Mouse (Mus musculus): ENCODE results near the gene Crocc2.

Crocc2 gene

DNA sequence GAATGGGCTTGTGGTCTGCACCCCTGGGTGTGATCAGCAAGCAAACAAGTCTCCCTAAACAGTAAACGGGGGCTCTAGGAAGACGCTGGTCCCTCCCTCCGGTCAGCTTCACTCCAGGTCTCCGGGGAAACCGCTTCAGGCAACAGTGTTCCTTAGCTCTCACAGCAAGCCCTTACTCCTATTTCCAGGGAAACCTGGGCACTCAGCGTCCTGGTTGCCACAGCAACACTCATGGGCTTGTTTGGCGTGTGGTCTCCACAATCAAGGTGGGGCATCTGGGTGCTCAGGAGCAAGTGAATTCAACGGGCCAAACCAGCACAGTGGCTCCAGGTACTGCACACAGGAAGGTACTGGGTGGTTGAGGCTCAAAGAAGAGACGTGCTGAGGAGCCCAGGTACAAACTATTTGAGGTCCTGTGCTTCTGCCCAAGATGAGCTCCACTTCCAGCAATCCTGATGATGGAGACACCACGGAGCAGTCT, at the start of gene Crocc2:
Gene Crocc2, plus strand, starts transcription at position 431 of the 481 bp plus-strand sequence.
- POLR2A ChIA-PET, result no interaction called here
- CTCF ChIA-PET, result interaction anchor here in 2 of 4 experiments (0.8 to 1.5 kb wide), 2 partner anchors 40 to 56 kb away, joined by 3 read pairs; no protein-coding TSS in a partner anchor

DNA sequence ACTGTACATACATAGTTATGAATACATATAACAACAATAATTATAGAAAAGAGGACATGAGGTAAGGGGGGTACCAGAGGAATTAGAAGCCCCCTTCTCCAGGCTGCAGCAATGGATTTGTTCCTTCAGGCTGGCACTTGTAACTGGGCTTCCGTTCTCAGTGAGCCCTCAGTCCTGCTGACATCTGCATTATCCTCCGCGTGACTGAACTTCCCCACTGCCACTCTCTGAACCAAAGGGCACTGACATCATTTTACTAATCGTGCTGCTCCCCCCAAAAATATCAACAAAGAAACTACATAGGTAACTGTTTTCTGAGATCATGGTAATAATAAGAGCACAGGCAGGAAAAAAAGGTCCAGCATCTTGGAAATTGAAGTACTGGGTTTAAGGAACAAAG, 49.7 kb upstream of the Crocc2 start:
- ChIA-PET CTCF (interaction anchor here in 1 of 4 experiments (0.6 kb wide), 3 partner anchors 38 to 212 kb away, joined by 3 read pairs; partner anchors contain the start of gene Dusp28), POLR2A (no interaction called here)

DNA sequence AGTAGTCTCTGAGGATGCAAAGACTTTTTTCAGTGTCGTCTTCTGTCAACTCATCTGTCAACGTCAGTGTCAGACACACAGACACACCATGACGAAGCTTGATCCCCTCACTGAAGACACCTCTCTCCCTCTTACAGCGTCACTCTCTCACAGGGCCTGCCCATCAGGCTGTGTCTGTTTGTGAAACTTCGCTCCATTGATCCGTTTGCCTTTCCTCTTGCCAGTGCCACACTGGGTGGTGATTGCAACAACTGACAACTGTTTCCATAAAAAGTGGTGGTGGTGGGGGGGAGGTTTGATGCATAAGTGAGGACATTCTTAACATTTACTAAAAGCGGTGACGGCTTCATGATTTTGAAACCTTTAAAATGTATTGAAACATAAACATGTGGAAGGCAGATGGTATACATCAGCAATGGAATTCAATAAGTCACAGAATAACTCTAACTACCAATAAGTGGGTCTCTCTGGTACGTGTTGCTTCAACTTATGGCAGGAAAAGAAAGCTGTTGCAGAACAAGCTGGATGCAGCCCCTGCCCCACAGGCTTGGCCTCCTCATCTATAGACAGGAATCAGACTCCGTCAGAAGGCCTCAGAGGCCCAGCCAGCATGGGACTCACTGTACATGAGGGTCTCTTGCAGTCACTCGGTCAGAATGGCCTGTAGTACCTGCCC, 45.2 kb upstream of the Crocc2 start:
- ChIA-PET POLR2A (interaction anchor here in 1 of 4 experiments (0.7 kb wide), 1 partner anchor 653 kb away, joined by 16 read pairs; no protein-coding TSS in a partner anchor), CTCF (interaction anchor here in 1 of 4 experiments (0.7 kb wide), 1 partner anchor 489 kb away, joined by 4 read pairs; no protein-coding TSS in a partner anchor)

DNA sequence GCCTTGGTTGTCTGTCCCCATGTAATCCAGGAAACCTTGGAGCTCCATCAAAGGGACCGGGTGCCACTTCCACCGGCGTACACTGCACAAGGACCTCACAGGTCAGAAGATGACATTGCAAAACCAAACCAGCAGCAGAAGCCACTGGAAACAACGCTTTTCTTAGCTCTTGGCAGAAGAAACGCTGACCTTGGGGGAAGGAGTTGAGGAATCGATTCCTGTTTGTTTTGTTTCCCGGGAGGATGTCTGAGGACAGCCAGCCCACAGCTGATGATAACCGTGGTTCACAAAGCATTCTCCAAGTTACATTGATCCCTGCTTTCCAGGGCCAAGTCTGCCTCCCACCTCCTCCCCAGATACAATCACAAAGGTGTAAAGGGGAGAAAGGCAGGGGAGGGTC, 44.5 kb upstream of the Crocc2 start:
- CTCF ChIA-PET, result no interaction called here
- POLR2A ChIA-PET, result no interaction called here

DNA sequence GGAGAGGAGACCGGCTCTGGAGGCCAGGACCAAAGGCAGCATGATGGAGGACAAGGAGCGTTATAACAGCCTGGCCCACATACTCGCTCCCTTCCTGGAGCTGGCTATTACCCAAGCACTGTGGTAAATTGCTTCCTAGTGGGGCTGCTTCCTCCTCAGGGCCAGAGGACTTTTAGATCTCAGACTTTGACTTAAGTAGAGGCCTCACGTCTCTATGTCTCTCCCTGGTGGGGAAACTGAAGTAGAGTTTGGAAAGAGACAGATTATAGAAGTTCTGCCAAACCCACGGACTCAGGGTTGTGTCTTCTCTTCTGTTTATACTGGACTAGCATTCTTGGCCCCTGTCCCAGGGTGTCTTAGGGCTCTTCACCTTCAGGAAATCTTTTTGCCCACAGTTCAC, 43.3 kb upstream of the Crocc2 start:
- ChIA-PET POLR2A (interaction anchor here in 1 of 4 experiments (0.5 kb wide), 1 partner anchor 21 kb away, joined by 5 read pairs; no protein-coding TSS in a partner anchor), CTCF (interaction anchor here in 1 of 4 experiments (0.6 kb wide), 1 partner anchor 12 kb away, joined by 8 read pairs; no protein-coding TSS in a partner anchor)

DNA sequence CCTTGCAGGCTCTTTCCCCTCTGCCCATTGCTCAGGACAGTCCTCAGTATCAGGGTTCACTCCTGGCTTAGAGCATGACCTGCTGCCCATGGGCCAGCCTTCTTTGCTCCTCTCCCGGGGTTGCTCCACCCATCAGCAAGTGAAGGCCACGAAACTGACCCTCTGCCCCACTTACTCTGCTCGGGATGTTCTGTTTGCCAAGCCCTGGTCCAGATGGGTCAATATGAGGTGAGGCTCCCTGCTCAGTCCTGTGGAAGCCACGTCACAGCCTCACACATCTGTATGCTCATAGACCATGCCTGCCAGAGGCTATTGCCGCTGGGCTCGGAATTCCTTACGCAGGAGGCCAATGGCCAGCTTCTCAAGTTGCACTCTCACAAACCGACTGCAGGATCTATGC, 40.3 kb upstream of the Crocc2 start:
- ChIA-PET POLR2A (interaction anchor here in 2 of 4 experiments (0.6 to 1.4 kb wide), 5 partner anchors 13 to 507 kb away, joined by 3 to 4 read pairs (median 4); partner anchors contain the start of genes Farp2 (in 1 of the 2) and Pask (in 1 of the 2)), CTCF (interaction anchor here (0.5 to 1.5 kb wide), 68 partner anchors 10 to 699 kb away, joined by 3 to 9 read pairs (median 4); partner anchors contain the start of genes 2310007B03Rik (in 2 of the 4), Crocc2 (in 1 of the 4), Farp2 (in 1 of the 4) and Gpc1 (in 1 of the 4))

DNA sequence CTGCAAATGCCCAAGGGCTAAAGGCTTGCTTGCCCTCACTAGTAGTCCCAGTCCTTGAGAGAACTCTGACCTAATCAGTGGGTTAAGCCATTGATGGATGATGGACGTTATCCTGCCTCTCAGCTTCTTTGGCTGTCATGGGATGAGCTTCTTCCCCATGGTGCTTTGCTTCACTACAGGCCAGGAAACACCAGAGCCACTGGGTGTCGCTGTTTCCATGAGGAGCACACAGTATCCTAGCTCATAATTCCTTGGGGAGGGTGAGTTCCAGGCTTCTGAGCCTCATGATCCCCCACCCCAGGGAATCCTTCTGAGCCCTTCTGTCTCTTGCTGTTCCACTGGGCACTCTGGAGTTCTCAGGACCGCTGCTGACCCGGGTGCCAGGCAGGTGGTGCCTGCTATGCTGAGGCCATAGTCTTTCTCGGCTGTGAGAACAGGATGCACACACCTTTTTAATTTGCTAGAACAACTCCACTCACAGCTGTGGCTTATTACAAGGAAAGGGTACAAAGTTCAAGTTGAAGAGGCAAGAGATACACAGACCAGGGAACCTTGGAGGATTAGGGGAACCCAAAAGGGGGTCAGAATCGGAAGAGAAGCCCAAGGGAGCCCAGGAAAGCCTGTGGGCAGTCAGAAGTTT, 39.7 kb upstream of the Crocc2 start:
- POLR2A ChIA-PET, result interaction anchor here in 2 of 4 experiments (0.6 to 1.4 kb wide), 5 partner anchors 13 to 507 kb away, joined by 3 to 4 read pairs (median 4); partner anchors contain the start of genes Farp2 (in 1 of the 2) and Pask (in 1 of the 2)
- CTCF ChIA-PET, result interaction anchor here (0.5 to 1.5 kb wide), 73 partner anchors 10 to 951 kb away, joined by 3 to 9 read pairs (median 4); partner anchors contain the start of genes 2310007B03Rik (in 2 of the 4), Crocc2 (in 1 of the 4), Farp2 (in 1 of the 4) and Gpc1 (in 1 of the 4)

DNA sequence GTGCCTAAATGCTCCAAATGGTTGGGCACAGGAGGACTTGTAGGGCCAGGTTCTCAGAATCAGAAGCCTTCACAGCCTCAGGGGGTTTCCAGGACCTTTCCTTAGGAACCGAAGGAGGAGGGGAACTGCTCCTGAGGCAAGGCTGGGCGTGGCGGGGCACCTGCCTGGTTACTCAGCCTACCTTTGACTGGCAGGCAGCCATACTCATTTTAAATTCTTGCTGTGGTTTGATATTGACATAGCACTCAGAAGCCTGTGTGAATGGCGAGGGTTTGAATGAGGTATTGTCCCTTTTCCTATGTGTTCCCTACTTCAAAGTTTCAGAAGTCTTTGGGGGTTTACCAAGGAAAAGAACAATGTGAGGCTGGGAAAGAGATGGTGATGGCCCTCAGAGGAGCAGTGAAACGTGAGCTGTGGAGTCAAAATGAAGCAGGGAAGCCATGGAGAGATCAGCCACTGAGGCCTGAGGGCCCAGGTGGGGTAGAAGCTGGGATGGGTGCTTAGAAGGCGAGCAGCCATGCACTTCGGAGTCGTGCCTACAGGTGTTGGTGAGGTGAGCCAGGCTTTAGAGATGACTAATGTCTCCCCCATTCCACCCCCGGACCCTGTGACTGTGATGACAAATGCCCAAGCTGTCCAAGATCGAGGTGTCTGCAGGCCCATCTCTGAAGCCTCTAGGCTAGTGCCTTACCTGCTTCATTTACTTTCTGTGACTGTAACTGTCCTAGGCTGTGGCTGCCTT, 38.1 kb upstream of the Crocc2 start:
- ChIA-PET POLR2A (interaction anchor here in 1 of 4 experiments (0.6 kb wide), 1 partner anchor 123 kb away, joined by 3 read pairs; no protein-coding TSS in a partner anchor), CTCF (interaction anchor here in 1 of 4 experiments (0.5 kb wide), 1 partner anchor 697 kb away, joined by 3 read pairs; no protein-coding TSS in a partner anchor)

DNA sequence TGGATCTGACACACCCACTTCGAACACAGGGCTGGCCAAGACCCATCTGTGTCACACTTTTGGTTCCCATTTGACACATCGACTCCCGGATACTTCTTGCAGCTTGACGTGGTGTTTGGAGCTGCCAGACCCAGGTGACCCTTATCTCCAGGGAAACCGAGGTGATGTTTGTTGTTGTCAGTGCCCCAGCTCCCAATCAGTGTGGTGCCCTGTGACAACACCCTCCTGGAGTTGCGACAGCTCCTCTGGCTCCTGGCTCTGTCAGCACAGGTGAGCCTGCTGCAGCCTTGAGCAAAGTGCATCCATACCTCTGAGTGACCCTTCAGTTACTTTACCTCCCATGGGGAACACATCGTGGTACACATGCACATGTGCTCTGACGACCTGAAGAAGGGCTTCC, 35.8 kb upstream of the Crocc2 start:
- POLR2A ChIA-PET, result no interaction called here
- CTCF ChIA-PET, result no interaction called here

DNA sequence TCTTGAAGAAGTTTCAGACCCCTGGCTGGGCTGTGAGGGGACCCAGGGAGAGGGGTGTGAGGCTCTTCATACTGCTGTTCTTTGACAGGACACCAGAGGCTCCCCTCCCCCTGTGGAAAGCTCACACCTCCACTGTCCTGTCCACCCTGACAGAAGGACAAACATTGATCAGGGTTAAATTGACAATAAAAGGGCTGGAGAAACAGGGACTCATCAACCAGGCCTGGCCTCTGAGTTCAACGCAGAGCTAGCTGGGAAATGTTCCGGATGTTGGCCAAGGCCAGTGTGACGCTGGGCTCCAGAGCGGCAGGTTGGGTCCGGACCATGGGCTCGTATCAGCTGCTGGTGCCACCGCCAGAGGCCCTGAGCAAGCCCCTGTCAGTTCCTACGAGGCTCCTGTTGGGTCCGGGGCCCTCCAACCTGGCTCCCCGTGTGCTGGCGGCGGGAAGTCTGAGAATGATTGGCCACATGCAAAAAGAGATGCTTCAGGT, 33.4 kb upstream of the Crocc2 start, which contains the start of gene Agxt:
Gene Agxt, plus strand, starts transcription at position 205 of the 491 bp plus-strand sequence.
- POLR2A ChIA-PET, result no interaction called here
- CTCF ChIA-PET, result no interaction called here

DNA sequence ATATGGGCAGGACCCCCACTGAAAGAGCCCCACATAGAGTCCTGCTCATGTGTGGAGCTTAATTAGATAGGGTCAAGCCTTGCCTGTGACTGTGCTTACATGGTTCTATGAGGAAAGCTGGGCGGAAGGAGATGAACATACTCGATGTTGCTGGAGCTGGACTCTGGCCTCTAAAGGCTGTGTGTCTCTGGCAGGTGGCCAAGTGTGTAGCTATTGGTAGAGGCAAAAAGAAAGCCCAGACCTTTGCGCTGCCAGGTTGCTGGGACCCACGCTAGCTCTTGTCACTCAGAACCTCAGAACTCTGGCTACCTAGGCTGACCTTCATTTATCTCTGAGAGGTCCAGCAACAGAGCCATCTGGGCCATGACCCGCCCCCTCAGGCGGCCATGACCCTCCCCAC, 30.0 kb upstream of the Crocc2 start:
- ChIA-PET POLR2A (interaction anchor here in 1 of 4 experiments (0.6 kb wide), 1 partner anchor 57 kb away, joined by 3 read pairs; no protein-coding TSS in a partner anchor), CTCF (interaction anchor here in 3 of 4 experiments (1.3 to 1.4 kb wide), 3 partner anchors 10 kb away, joined by 4 to 7 read pairs (median 5); no protein-coding TSS in a partner anchor)

DNA sequence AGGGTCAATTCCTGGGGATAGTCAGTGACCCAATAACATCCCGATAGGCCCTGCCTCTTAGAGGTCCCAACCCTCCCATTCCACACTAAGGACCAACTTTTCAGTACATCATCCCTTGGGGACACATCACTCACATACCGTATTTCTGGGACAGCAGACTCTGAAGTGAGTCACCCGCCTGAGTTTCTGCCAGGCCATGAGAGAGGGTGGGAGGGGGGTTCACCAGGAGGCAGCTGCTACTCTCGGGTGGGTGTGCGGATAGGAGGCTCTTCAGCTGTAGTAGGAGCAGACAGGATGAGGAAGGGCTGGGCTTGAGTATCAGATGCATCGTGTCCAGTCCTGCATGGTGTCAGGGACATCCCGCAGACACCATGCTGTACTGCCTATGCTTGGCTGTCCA, 28.8 kb upstream of the Crocc2 start:
- ChIA-PET POLR2A (no interaction called here), CTCF (no interaction called here)

DNA sequence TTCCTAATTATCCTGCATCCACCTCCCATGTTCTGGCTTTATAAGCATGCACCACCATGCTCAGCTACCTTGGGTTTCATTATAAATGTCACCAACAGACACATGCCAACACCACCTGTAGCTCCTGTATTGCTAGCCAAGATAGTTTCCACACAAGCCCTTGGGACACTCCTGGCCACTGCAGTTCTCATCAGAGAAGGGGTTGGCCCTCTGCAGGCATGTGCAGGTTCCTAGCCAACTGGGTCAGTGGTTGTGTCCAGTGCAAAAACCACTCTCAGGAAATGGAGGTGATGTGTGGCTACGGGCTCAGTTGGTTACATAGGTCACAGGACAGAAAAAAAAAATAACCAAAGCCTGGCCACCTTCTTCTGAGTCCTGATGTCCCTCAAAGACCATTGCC, 25.7 kb upstream of the Crocc2 start:
- POLR2A ChIA-PET, result no interaction called here
- CTCF ChIA-PET, result interaction anchor here in 1 of 4 experiments (1.0 kb wide), 1 partner anchor 14 kb away, joined by 5 read pairs; no protein-coding TSS in a partner anchor

DNA sequence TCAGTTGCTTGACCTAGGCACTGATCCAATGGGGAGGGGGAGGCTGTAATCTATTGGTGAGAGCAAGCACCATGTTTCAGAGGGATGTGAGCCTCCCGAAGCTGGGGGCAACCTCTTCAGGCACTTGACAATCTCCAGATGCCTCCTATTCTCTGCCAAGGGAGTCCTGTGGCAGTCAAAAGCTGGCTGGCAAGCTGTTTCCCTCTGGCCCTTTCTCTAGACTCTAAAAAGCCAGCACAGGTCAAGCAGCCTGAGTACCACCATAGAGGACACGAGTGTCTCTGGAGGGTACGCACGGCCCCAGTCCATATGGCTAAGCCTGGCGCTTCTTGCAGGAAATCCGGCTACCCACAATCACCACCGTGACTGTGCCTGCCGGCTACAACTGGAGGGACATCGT, 24.3 kb upstream of the Crocc2 start:
- POLR2A ChIA-PET, result interaction anchor here in 1 of 4 experiments (0.6 kb wide), 1 partner anchor 17 kb away, joined by 3 read pairs; no protein-coding TSS in a partner anchor
- CTCF ChIA-PET, result interaction anchor here in 2 of 4 experiments (0.6 to 1.4 kb wide), 2 partner anchors 16 to 130 kb away, joined by 3 to 4 read pairs; no protein-coding TSS in a partner anchor

DNA sequence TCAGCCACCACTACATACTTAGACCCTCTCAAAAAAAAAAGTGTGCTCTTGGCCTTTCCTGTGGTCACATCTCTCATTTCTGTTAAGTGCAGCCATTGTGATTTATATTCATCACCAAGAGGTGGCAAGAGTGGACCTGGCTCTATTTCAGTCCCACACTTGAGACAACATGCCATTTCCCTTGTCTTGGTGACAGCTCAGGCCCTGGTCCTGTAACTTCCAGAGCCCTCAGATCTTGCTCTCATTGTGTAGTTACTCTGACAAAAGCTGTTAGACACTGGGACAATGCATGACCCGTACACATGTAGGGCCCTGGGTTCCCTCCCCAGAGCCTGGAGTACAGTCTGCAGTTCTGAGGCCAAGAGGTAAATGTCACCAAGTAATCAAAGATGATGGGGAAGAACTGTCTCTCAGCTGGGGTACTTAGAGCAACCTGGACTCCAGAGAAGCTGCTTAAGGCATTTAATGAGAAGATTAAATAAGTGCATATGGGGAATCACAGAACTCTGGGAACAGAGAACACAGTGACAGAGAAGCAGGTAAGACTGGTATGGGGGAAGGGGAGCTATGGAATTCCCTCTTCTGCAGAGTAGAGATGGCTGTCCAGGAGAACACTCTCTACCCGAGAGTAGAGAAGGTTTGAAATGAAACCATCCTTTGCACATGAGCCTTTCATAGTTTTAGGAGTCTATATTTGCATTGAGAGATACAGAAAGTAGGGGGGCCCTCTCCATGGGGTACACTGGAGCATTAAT, 17.4 kb upstream of the Crocc2 start:
- ChIA-PET POLR2A (no interaction called here), CTCF (interaction anchor here in 1 of 4 experiments (1.2 kb wide), 1 partner anchor 23 kb away, joined by 3 read pairs; no protein-coding TSS in a partner anchor)

DNA sequence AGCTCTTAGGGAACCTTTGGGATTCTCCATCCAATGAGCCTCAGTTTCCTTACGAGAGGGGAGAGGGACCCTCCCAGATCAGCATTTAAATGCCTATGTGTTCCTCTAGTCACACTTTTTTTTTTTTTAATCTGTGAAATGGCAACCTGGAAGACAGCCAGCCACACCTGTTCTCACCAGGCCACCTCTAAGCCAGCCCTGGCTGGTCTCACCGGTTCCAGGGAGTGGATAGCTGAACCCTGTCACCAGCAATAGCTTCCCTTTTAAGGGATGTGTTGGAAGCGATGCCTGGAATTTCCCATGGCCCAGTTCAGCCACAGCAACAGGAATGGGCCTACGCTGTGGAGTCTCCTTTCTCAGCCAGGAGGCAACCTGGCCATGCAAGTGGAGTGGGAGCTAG, 11.0 kb upstream of the Crocc2 start:
- CTCF ChIA-PET, result interaction anchor here in 1 of 4 experiments (0.6 to 0.8 kb wide), 2 partner anchors 29 to 364 kb away, joined by 3 read pairs; no protein-coding TSS in a partner anchor

DNA sequence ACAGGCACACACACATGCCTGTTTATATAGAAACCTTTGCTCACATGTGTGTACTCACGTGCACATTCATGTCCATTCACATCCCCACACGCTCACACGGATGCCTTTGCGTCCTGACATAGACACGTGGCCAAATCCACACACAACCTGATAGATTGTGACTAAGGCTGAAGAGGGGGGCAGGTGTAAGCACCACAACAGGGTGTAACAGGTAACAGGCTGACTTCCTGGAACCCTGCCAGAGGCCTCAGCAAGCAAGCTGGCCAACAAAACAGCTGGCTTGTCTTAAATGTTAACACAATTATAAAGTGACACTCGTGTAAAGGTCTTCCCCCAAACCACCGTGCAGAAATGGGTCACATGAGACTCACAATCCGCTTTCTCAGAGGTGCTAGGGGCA, 9.6 kb upstream of the Crocc2 start:
- POLR2A ChIA-PET, result no interaction called here
- CTCF ChIA-PET, result no interaction called here

More for the DNA sequence above, 11.0 kb upstream of the Crocc2 start:
- POLR2A ChIA-PET, result no interaction called here

Data from embryonic stem cell, embryonic (primary cell).